Mouse (Mus musculus): ENCODE results near the gene Actl7b.

Gene Actl7b

GRCm38 (mm10) chr4:56716801-56717200 is 24.4 kb downstream of the Actl7b start:
- no peak for DNase-seq (ENCODE audit: low spot score in 2 of 2)

DNA sequence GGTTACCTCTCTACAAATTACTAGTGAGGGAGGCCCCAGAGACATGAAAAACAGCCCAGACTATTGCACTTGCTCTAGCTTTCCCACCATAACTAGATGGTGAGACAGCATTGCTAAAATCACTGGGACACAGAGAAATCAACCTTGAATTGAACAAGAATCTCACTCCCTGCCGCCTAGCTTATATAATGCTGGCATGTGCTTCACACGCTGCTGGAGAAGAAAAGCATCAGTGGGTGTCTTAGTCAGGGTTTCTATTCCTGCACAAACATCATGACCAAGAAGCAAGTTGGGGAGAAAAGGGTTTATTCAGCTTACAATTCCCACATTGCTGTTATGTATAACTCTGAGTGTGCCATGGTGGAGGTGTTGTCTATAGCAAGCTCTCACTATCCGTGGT is 28.1 kb downstream of the Actl7b start:
- no peak for DNase-seq (ENCODE audit: low spot score in 2 of 2)

DNA sequence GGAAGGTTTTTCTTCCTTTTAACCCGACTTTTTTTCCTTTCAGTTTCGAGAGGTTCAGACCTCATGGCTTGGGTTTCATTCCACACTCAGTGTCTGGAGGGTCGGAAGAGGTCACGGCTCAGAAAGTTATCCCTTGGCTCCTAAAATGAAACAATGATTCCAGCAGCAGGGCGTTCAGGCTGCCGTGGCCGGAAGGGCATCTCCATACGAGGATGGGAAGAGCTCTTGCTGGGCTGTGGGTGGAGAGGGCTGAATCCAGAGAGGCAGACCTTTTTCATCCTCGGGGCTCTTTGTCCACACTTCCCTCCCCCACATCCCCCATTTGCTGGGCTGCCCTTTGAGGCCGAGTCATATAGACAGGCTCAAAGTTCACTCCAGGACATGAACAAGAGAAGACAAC is 39.0 kb downstream of the Actl7b start:
- DNase-seq (ENCODE audit: low spot score in 2 of 2) = no peak

- no peak for DNase-seq (ENCODE audit: low spot score in 2 of 2)
Observed at GRCm38 (mm10) chr4:56698671-56699070, 42.6 kb downstream of the Actl7b start.

DNA sequence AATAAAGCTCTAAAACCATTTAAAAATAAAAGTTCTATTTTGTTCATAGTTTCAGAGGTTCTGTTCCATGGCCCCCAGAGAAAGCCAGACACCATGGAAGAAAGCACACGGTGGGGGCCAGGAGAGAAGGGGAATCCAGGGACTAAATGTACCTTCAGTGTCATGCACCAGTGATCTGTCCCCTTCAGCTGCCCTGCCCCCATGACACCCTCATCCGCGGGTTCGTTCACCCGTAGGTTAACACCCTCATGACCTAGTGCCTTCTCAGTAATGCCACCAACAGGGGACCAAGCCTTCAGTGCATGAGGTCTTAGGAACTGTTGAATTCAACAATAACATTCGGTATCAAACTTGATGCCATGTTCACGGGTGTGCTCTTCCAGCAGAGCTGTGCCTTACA is 44.8 kb downstream of the Actl7b start:
- DNase-seq (ENCODE audit: low spot score in 2 of 2) = no peak
